Mouse (Mus musculus) myocyte (in vitro differentiated cells): ENCODE data around the gene Nsd2. TPM values are rescaled to one million over a fixed set of nuclear protein-coding genes. Genes with fewer than 3 reads are reported as not detected.
"Not testable (repeated sequence)": the region's sequence is repeated elsewhere in the genome, so short reads cannot be mapped to it uniquely, and the experiment has no call there.

Source experiments
- H3K27me3 ChIP-seq: one replicate; pipeline ENCODE4 v1.6.1; 2011; ENCODE audit not compliant: control insufficient read depth, insufficient read depth, insufficient read length
- H3K36me3 ChIP-seq: one replicate; pipeline ENCODE4 v1.6.1; 2011; ENCODE audit not compliant: control insufficient read depth, insufficient read depth
- H3K4me2 ChIP-seq: one replicate; pipeline ENCODE4 v1.6.1; 2011; ENCODE audit warnings: low read depth, control low read depth
- H3K4me3 ChIP-seq: one replicate; pipeline ENCODE4 v1.5.1; 2011; ENCODE audit warnings: mild to moderate bottlenecking, control low read depth, moderate library complexity
- H3K79me2 ChIP-seq: one replicate; pipeline ENCODE4 v1.6.1; 2011; ENCODE audit not compliant: control insufficient read depth, insufficient read depth
- H3ac ChIP-seq: one replicate; pipeline ENCODE4 v1.6.1; 2011; ENCODE audit not compliant: control insufficient read depth, insufficient read length
- CEBPB ChIP-seq: IDR thresholded peaks from 2 replicates; pipeline ENCODE4 v1.6.1; 2011; ENCODE audit warnings: mild to moderate bottlenecking, moderate library complexity; ENCODE audit not compliant: poor library complexity, insufficient read depth, severe bottlenecking
- E2F4 ChIP-seq: IDR thresholded peaks from one replicate; pipeline ENCODE4 v1.6.1; 2011; ENCODE audit warnings: mild to moderate bottlenecking, control low read depth, moderate library complexity; ENCODE audit not compliant: insufficient read depth
- MAX ChIP-seq: IDR thresholded peaks from one replicate; pipeline ENCODE4 v1.6.1; 2011; ENCODE audit warnings: low read depth, mild to moderate bottlenecking, control low read depth
- MYOD1 ChIP-seq, 3 experiments: IDR thresholded peaks; one replicate each; pipeline ENCODE4 v1.6.1; 2011; ENCODE audit warnings: control low read depth in 2 of 3, low read depth in 2 of 3, mild to moderate bottlenecking in 2 of 3, moderate library complexity in 1 of 3; ENCODE audit not compliant: insufficient read length in 2 of 3, control insufficient read depth in 1 of 3
- MYOG ChIP-seq, 3 experiments: IDR thresholded peaks; one replicate each; pipeline ENCODE4 v1.6.1; 2011; ENCODE audit warnings: control low read depth in 2 of 3, low read depth in 2 of 3, mild to moderate bottlenecking in 2 of 3; ENCODE audit not compliant: insufficient read length in 2 of 3, control insufficient read depth in 1 of 3, insufficient read depth in 1 of 3
- POLR2A ChIP-seq: IDR thresholded peaks from one replicate; pipeline ENCODE4 v1.6.1; 2011; ENCODE audit warnings: low read depth, mild to moderate bottlenecking, control low read depth, moderate library complexity; ENCODE audit not compliant: insufficient read length
- POLR2AphosphoS2 ChIP-seq: IDR thresholded peaks from one replicate; pipeline ENCODE4 v1.6.1; 2011; ENCODE audit warnings: low read depth, control low read depth; ENCODE audit not compliant: insufficient read length
- REST ChIP-seq: IDR thresholded peaks from one replicate; pipeline ENCODE4 v1.6.1; 2011; ENCODE audit warnings: mild to moderate bottlenecking, control low read depth, moderate library complexity; ENCODE audit not compliant: insufficient read depth, insufficient read length
- TCF12 ChIP-seq: IDR thresholded peaks from one replicate; pipeline ENCODE4 v1.6.1; 2011; ENCODE audit warnings: mild to moderate bottlenecking, control low read depth; ENCODE audit not compliant: poor library complexity, insufficient read depth, severe bottlenecking
- TCF3 ChIP-seq: IDR thresholded peaks from one replicate; pipeline ENCODE4 v1.6.1; 2011; ENCODE audit warnings: low read depth, control low read depth; ENCODE audit not compliant: insufficient read length
- USF1 ChIP-seq: IDR thresholded peaks from one replicate; pipeline ENCODE4 v1.6.1; 2011; ENCODE audit warnings: low read depth, mild to moderate bottlenecking, control low read depth, moderate library complexity
- polyA plus RNA-seq: library from polyadenylated mRNA; unstranded; fragments of >200 nt; fragmentation: generic; extraction: Trizol; gene quantifications from one replicate; pipeline ENCODE4 v1.2.1, GENCODE M21; 2012; ENCODE audit warnings: missing spikeins

The Nsd2 gene
- polyA plus RNA-seq, 1 experiment = 23.9 TPM

DNA sequence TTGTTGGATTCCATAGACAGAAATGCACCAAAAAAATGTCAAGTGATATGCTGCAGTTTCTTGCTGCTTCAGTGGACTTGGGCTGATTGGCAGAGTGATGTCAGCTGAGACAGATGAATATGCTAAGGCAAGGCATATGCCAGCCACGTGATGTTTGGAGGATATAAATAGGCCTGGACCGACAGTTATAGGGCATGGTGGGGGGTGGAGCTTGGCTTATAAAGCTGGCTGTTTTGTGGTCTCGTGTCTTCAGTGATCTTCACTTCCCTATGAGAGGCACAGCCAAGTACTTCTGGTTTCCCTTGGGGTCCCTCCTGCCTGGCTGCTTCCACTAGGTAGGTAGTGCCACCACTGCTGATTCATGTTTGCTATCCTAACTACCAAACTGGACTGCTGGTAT is 117.9 kb downstream of the Nsd2 start:
- H3K79me2 ChIP-seq = peaks cover 21% of the 10 kb centered on the region
- no peak for TF ChIP-seq POLR2A
- TF ChIP-seq MAX = no peak
- TF ChIP-seq E2F4 = no peak
- no peak for TF ChIP-seq TCF3
- no peak for TF ChIP-seq USF1
- TF ChIP-seq POLR2AphosphoS2 = no peak
- TF ChIP-seq TCF12 = no peak
- TF ChIP-seq MYOD1 (IDR thresholded peaks at IDR 0.05; ENCODE audit: control insufficient read depth in 1 of 3, insufficient read length in 2 of 3, low read depth in 2 of 3) = no peak
- no peak for TF ChIP-seq REST
- no peak for TF ChIP-seq CEBPB
- no peak for TF ChIP-seq MYOG (IDR thresholded peaks at IDR 0.05; ENCODE audit: control insufficient read depth in 1 of 3, insufficient read depth in 1 of 3, insufficient read length in 2 of 3, low read depth in 2 of 3)
- no peak overlapping the region for H3K4me2 ChIP-seq
- H3K36me3 ChIP-seq = no peaks in the 10 kb centered on the region
- no peak overlapping the region for H3K4me3 ChIP-seq
- no peak overlapping the region for H3ac ChIP-seq
- no peaks in the 10 kb centered on the region for H3K27me3 ChIP-seq

GRCm38 (mm10) chr5:33947035-33947434 is 126.5 kb downstream of the Nsd2 start:
- H3K4me3 ChIP-seq, H3K79me2 ChIP-seq, H3K36me3 ChIP-seq, H3ac ChIP-seq, H3K27me3 ChIP-seq, H3K4me2 ChIP-seq: not testable (repeated sequence)

Other genes starting within 250 kb of the Nsd2 start
- 28.3 TPM for gene Fam53a, start 191.1 kb upstream of the Nsd2 start, polyA plus RNA-seq
- gene Gm9903, start 190.8 kb upstream of the Nsd2 start, polyA plus RNA-seq = 0.25 TPM
- 13.1 TPM for gene Slbp, start 168.2 kb upstream of the Nsd2 start, polyA plus RNA-seq
- 54.1 TPM for gene Tacc3, start 162.6 kb upstream of the Nsd2 start, polyA plus RNA-seq
- 27.2 TPM for gene Tmem129, start 162.3 kb upstream of the Nsd2 start, polyA plus RNA-seq
- gene Fgfr3, start 99.1 kb upstream of the Nsd2 start, polyA plus RNA-seq = 2.7 TPM
- gene Letm1, start 37.9 kb upstream of the Nsd2 start, polyA plus RNA-seq = 29.2 TPM
- gene Nelfa, start 115.7 kb downstream of the Nsd2 start, polyA plus RNA-seq = 17.1 TPM
- gene Gm1673, start 162.7 kb downstream of the Nsd2 start, polyA plus RNA-seq = 1.9 TPM
- gene Nat8l, start 175.3 kb downstream of the Nsd2 start, polyA plus RNA-seq = 0.01 TPM